Mouse (Mus musculus): ENCODE results near the gene Nrap. TPM values are rescaled to one million over a fixed set of nuclear protein-coding genes. Genes with fewer than 3 reads are reported as not detected.

Nrap gene
- polyA plus RNA-seq, 1 experiment from 2014 or later: 1.1 TPM

DNA sequence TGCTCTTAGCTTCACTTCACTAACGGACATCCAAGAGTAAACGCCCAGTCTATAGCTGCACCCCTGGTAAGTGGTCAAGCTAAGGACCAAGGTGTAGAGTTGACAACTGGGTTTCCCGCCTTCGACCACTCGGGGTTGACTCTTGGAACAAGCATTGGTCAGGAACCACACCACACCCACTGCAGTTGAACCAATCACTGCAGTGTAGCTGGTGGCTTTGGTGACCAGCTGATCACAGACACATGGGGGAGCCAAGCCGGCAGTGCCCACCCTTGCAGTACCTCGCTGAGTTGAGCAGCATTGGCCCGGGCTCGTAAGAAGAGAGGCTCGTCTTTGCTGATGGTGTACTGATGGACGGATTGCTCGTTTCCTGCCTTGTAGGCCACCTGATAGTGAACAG, 34.6 kb downstream of the Nrap start:
- Histone ChIP-seq H3K36me3 (no peaks in the 10 kb centered on the region), H3K9me3 (no peaks in the 10 kb centered on the region), H3K4me2 (replicated peaks) (no peak overlapping the region), H3K4me3 (no peak overlapping the region), H3K9ac (no peak overlapping the region), H3K27me3 (no peaks in the 10 kb centered on the region), H3K4me1 (0 out of 2 replicates have a peak, but pooled peaks cover 4% of the 10 kb centered on the region), H3K27ac (no peak overlapping the region)
- WGBS: 82% methylated on average over 12 of the region's 12 CpGs
- ATAC-seq (ENCODE audit: low FRiP score, low read depth): no peak

GRCm38 (mm10) chr19:56353689-56354088, 36.1 kb downstream of the Nrap start:
- no peaks in the 10 kb centered on the region for H3K36me3 ChIP-seq
- no peak overlapping the region for H3K4me3 ChIP-seq
- WGBS: 88% methylated on average over 10 of the region's 10 CpGs
- no peak for ATAC-seq (ENCODE audit: low FRiP score, low read depth)
- no peak overlapping the region for H3K4me2 ChIP-seq (replicated peaks)
- H3K9me3 ChIP-seq: no peaks in the 10 kb centered on the region
- H3K27ac ChIP-seq: no peak overlapping the region
- no peaks in the 10 kb centered on the region for H3K27me3 ChIP-seq
- H3K4me1 ChIP-seq: 0 out of 2 replicates have a peak, but pooled peaks cover 4% of the 10 kb centered on the region
- H3K9ac ChIP-seq: no peak overlapping the region

- 30% methylated on average over 6 of the region's 6 CpGs for WGBS
Measured at GRCm38 (mm10) chr19:56349295-56349694, 40.5 kb downstream of the Nrap start.

DNA sequence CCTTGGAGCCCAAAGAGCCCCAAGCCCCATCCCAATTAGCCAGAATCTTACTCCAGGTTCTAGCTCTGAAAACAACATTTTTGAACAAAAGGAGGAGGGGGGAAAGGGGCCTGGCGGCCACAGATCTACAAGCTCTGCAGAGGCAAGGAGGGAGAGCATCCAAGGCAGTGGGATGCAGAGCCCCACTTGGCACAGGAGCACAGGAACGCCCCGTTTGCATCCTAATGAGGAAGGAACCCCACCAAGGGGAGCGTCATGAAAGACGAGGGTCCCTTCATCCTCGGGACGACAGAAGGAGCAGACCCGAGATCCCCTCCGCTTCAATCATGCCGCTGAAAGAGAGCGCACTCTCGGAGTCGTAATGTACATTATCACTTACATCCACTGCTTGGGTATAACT, 43.1 kb downstream of the Nrap start:
- no peak overlapping the region for H3K9ac ChIP-seq
- H3K4me2 ChIP-seq (replicated peaks): no peak overlapping the region
- H3K27ac ChIP-seq: no peak overlapping the region
- H3K9me3 ChIP-seq: no peaks in the 10 kb centered on the region
- no peak for ATAC-seq (ENCODE audit: low FRiP score, low read depth)
- WGBS: 29% methylated on average over 13 of the region's 13 CpGs
- H3K27me3 ChIP-seq: peaks cover 3% of the 10 kb centered on the region; the same call in 1 of the 2 replicates
- H3K36me3 ChIP-seq: no peaks in the 10 kb centered on the region
- H3K4me3 ChIP-seq: no peak overlapping the region
- H3K4me1 ChIP-seq: peaks cover 18% of the 10 kb centered on the region

More at GRCm38 (mm10) chr19:56349295-56349694, 40.5 kb downstream of the Nrap start:
- ATAC-seq (ENCODE audit: low FRiP score, low read depth): no peak
- Histone ChIP-seq H3K9me3 (no peaks in the 10 kb centered on the region), H3K4me1 (peaks cover 4% of the 10 kb centered on the region; the same call in 1 of the 2 replicates), H3K27me3 (peaks cover 3% of the 10 kb centered on the region; the same call in 1 of the 2 replicates), H3K4me2 (replicated peaks) (no peak overlapping the region), H3K36me3 (no peaks in the 10 kb centered on the region), H3K9ac (no peak overlapping the region), H3K27ac (no peak overlapping the region), H3K4me3 (no peak overlapping the region)

DNA sequence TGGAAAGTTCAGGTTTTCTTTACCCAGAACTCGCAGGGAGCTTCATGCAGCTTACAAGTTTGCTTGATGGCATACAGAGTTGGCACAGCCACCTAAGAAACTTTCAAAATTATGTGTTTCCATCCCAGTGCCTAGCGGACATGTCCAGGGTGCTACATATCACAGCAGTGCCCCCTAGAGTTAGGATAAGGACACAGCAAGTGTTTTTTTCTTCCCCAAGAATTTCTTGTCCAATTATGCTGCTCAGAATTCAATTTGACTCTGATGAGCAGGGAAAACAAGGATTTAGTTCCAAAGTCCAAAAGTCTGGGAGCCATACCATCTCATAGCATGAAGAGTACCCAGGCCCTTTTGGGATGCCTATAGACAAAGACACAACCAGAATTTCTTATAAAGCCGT, 43.8 kb downstream of the Nrap start:
- Histone ChIP-seq H3K27ac (no peak overlapping the region), H3K4me1 (peaks cover 18% of the 10 kb centered on the region), H3K4me2 (replicated peaks) (no peak overlapping the region), H3K9me3 (no peaks in the 10 kb centered on the region), H3K36me3 (no peaks in the 10 kb centered on the region), H3K9ac (no peak overlapping the region), H3K4me3 (no peak overlapping the region), H3K27me3 (peaks cover 3% of the 10 kb centered on the region; the same call in 1 of the 2 replicates)
- WGBS: 77% methylated on average over 3 of the region's 3 CpGs
- ATAC-seq (ENCODE audit: low FRiP score, low read depth): no peak

GRCm38 (mm10) chr19:56343869-56344563, 45.8 kb downstream of the Nrap start:
- ATAC-seq (ENCODE audit: low FRiP score, low read depth): no peak
- no peak overlapping the region for H3K27ac ChIP-seq
- H3K4me3 ChIP-seq: no peak overlapping the region
- H3K9ac ChIP-seq: no peak overlapping the region
- no peak overlapping the region for H3K4me2 ChIP-seq (replicated peaks)
- H3K9me3 ChIP-seq: no peaks in the 10 kb centered on the region
- H3K36me3 ChIP-seq: no peaks in the 10 kb centered on the region
- H3K27me3 ChIP-seq: peaks cover 3% of the 10 kb centered on the region; the same call in 1 of the 2 replicates
- WGBS: 50% methylated on average over 26 of the region's 26 CpGs
- H3K4me1 ChIP-seq: peaks cover 18% of the 10 kb centered on the region

GRCm38 (mm10) chr19:56342006-56342405, 47.8 kb downstream of the Nrap start:
- Histone ChIP-seq H3K27ac (no peak overlapping the region), H3K9me3 (no peaks in the 10 kb centered on the region), H3K36me3 (no peaks in the 10 kb centered on the region), H3K4me2 (replicated peaks) (no peak overlapping the region), H3K27me3 (peaks cover 6% of the 10 kb centered on the region; the same call in 1 of the 2 replicates), H3K4me1 (peaks cover 18% of the 10 kb centered on the region), H3K4me3 (no peak overlapping the region), H3K9ac (no peak overlapping the region)
- ATAC-seq (ENCODE audit: low FRiP score, low read depth): no peak
- 76% methylated on average over 8 of the region's 8 CpGs for WGBS

- Histone ChIP-seq H3K27ac (no peak overlapping the region), H3K27me3 (0 out of 2 replicates have a peak, but pooled peaks cover 3% of the 10 kb centered on the region), H3K9ac (no peak overlapping the region), H3K36me3 (no peaks in the 10 kb centered on the region), H3K4me3 (no peak overlapping the region), H3K4me2 (replicated peaks) (no peak overlapping the region), H3K4me1 (peaks cover under 1% of the 10 kb centered on the region; the same call in 1 of the 2 replicates), H3K9me3 (no peaks in the 10 kb centered on the region)
- WGBS: 52% methylated on average over 12 of the region's 12 CpGs
- ATAC-seq (ENCODE audit: low FRiP score, low read depth): no peak
Measured at GRCm38 (mm10) chr19:56336826-56337225, 53.0 kb downstream of the Nrap start.

DNA sequence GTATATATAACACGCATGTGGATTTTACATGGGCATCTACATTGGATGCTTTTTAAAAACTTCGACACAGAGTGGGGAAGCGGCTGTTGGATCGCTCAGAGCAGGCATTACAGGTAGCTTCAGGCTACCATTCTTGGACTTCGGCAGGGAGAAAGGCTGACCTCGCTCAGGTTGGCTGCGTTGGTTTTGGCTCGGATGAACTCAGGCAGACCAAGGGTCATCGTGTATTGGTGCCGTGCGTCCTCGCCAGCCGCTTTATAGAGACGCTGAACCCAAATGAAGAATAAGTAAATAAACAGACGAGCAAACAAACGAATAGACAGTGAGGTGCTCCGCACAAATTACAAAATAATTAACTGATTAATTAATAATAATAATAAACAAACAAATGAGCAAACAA, 53.5 kb downstream of the Nrap start:
- Histone ChIP-seq H3K4me1 (no peaks in the 10 kb centered on the region), H3K9me3 (no peaks in the 10 kb centered on the region), H3K9ac (no peak overlapping the region), H3K36me3 (no peaks in the 10 kb centered on the region), H3K4me2 (replicated peaks) (no peak overlapping the region), H3K4me3 (no peak overlapping the region), H3K27me3 (0 out of 2 replicates have a peak, but pooled peaks cover 3% of the 10 kb centered on the region), H3K27ac (no peak overlapping the region)
- no peak for ATAC-seq (ENCODE audit: low FRiP score, low read depth)
- WGBS: 91% methylated on average over 17 of the region's 17 CpGs

DNA sequence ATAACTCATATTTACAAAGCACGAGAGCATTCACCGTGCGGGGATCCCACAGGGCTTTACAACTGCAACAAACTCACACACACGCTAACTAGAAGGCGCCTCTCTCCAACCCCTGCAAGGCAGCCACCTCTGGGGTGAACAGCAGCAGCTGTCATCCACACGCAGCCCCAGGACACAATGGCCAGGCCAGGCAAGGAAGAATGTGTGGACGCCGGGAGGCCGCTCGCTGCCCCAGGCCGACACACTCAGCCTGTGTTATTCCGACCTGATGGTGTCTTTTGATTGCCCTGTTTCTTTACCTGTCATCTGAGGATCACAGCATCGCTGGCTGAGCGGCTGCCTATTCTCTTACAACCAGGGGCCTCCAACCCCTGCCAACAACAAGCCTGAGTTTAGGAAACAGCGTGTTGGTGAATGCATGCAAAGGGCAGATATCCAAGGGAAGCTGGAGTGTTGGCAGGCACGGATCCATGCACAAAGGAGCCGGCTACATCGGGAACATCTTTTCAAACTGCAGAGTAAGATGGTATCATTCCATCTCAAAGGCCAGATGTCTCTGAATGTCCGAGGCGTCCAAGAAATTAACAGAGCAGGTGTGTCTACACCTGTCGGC, 63.5 kb downstream of the Nrap start:
- Histone ChIP-seq H3K27ac (no peak overlapping the region), H3K4me1 (peaks cover 19% of the 10 kb centered on the region), H3K4me3 (no peak overlapping the region), H3K27me3 (0 out of 2 replicates have a peak, but pooled peaks cover 3% of the 10 kb centered on the region), H3K4me2 (replicated peaks) (peak overlapping the region; percentile 11; the same call in 1 of the 2 replicates), H3K36me3 (no peaks in the 10 kb centered on the region), H3K9ac (no peak overlapping the region), H3K9me3 (no peaks in the 10 kb centered on the region)
- ATAC-seq (ENCODE audit: low FRiP score, low read depth): no peak
- WGBS: 57% methylated on average over 21 of the region's 21 CpGs

GRCm38 (mm10) chr19:56325676-56326075, 64.2 kb downstream of the Nrap start:
- no peak overlapping the region for H3K27ac ChIP-seq
- H3K4me2 ChIP-seq (replicated peaks): peak overlapping the region; percentile 11; the same call in 1 of the 2 replicates
- H3K27me3 ChIP-seq: 0 out of 2 replicates have a peak, but pooled peaks cover 3% of the 10 kb centered on the region
- H3K9me3 ChIP-seq: no peaks in the 10 kb centered on the region
- H3K4me3 ChIP-seq: no peak overlapping the region
- WGBS: 64% methylated on average over 10 of the region's 10 CpGs
- peaks cover 25% of the 10 kb centered on the region for H3K4me1 ChIP-seq
- H3K9ac ChIP-seq: no peak overlapping the region
- no peaks in the 10 kb centered on the region for H3K36me3 ChIP-seq
- no peak for ATAC-seq (ENCODE audit: low FRiP score, low read depth)

DNA sequence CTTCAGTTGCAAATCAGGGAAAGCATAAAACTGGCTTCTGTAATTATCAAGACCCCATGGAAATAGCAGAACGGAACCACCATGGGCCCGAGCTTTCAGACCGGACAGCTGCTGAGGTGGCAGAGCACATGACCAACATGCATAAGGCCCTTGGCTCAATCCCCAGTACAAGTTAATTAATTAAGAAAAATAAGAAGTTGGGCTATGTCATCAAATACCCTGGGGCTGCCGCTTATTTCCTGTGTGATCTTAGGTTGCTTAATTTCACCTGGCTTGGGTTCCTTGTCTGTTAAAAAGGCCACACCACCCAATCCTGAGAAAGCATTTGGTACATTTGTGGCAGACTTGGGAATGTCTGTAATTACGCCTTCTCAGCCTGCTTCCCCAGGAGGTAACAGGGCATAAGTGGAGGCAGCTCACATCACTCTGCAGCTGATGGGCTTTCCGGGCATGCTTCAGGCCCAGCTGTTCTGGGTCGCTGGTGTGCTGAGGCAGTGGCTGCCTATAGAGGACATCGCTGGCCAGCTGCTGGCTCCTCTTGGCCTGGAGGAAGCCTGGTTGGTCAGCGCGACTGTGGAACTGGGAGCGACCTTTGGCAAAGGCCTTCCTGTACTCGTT, 68.4 kb downstream of the Nrap start:
- Histone ChIP-seq H3K9ac (no peak overlapping the region), H3K4me2 (replicated peaks) (no peak overlapping the region), H3K27ac (no peak overlapping the region), H3K36me3 (no peaks in the 10 kb centered on the region), H3K9me3 (no peaks in the 10 kb centered on the region), H3K4me3 (no peak overlapping the region), H3K4me1 (peaks cover 32% of the 10 kb centered on the region), H3K27me3 (0 out of 2 replicates have a peak, but pooled peaks cover 8% of the 10 kb centered on the region)
- no peak for ATAC-seq (ENCODE audit: low FRiP score, low read depth)
- 64% methylated on average over 12 of the region's 12 CpGs for WGBS

Measured in limb, embryonic 13.5 days (tissue).